Mouse (Mus musculus): ENCODE data around the gene Eprs. TPM values are rescaled to one million over a fixed set of nuclear protein-coding genes. Genes with fewer than 3 reads are reported as not detected.

Gene Eprs
- polyA plus RNA-seq, 1 experiment from 2014 or later = 96.4 TPM

- Histone ChIP-seq H3K4me3 (no peak overlapping the region), H3K36me3 (no peaks in the 10 kb centered on the region), H3K27ac (no peak overlapping the region), H3K9me3 (replicated peaks) (no peaks in the 10 kb centered on the region), H3K9ac (no peak overlapping the region), H3K4me2 (no peak overlapping the region), H3K4me1 (replicated peaks) (0 out of 2 replicates have a peak, but pooled peaks cover 3% of the 10 kb centered on the region), H3K27me3 (no peaks in the 10 kb centered on the region; the same call in 1 of the 2 replicates)
- 87% methylated on average over 1 of the region's 1 CpGs for WGBS
- ATAC-seq (replicated peaks; ENCODE audit: insufficient number of reproducible peaks, insufficient read depth, low FRiP score, low read depth) = no peak
These were observed 110.6 kb downstream of the Eprs start for GRCm38 (mm10) chr1:185473437-185473836.

MicroRNAs encoded within 50 kb of the gene (microRNA counts, 519-probe panel; counts per million panel counts)
- 2,499 counts per million, percentile 52 among the panel's probes with 10 or more counts for microRNA mmu-miR-194

Small RNA genes within 50 kb of the gene (microRNA-seq; reads per million reads assigned to microRNA genes)
- gene Mir194-1 (37.4 reads per million, percentile 38 among the genes with 10 or more reads in this experiment), gene Mir215 (307 reads per million, percentile 66 among the genes with 10 or more reads in this experiment)

Other genes with a start within 250 kb of the Eprs start
- gene Rab3gap2, start 158.9 kb upstream of the Eprs start, polyA plus RNA-seq (2015; fragmentation: Nextera tagmentation; extraction: Ambion mirVana) = 15.1 and 18.6 TPM in 2 replicates
- gene Iars2, start 33.6 kb upstream of the Eprs start, polyA plus RNA-seq (2015; fragmentation: Nextera tagmentation; extraction: Ambion mirVana) = 35.5 and 36.8 TPM in 2 replicates
- gene Bpnt1, start 30.9 kb upstream of the Eprs start, polyA plus RNA-seq (2015; fragmentation: Nextera tagmentation; extraction: Ambion mirVana) = 26.4 and 28.7 TPM in 2 replicates
- 0.06 and 0.18 TPM in 2 replicates for gene Slc30a10, start 91.8 kb downstream of the Eprs start, polyA plus RNA-seq (2015; fragmentation: Nextera tagmentation; extraction: Ambion mirVana)